Mouse (Mus musculus) brain, embryonic 14.5 days (tissue): ENCODE data around the gene Ralgds.

Experiments used
- CTCF ChIP-seq: fragments of 200-500 bp; IDR thresholded peaks from 2 replicates; pipeline ENCODE4 v1.5.1; 2012; ENCODE audit warnings: inconsistent platforms, mild to moderate bottlenecking, moderate library complexity, borderline replicate concordance; ENCODE audit not compliant: insufficient read depth, insufficient read length; ENCODE audit errors: extremely low read depth
- POLR2A ChIP-seq: fragments of 200-500 bp; IDR thresholded peaks from 2 replicates; pipeline ENCODE4 v1.6.1; 2012; ENCODE audit warnings: mild to moderate bottlenecking, inconsistent platforms, borderline replicate concordance; ENCODE audit not compliant: poor library complexity, insufficient read depth, insufficient read length, severe bottlenecking; ENCODE audit errors: extremely low read depth

- TF ChIP-seq POLR2A, result no peak
- TF ChIP-seq CTCF, result peak; percentile 32; the same call in 1 of the 2 replicates
Observed at GRCm38 (mm10) chr2:28525943-28526876, 13.3 kb downstream of the Ralgds start.
